Mouse (Mus musculus): ENCODE measurements around the gene Klhdc8a. TPM values are rescaled to one million over a fixed set of nuclear protein-coding genes. Genes with fewer than 3 reads are reported as not detected.
A peak's percentile ranks its signal among the peaks of the same experiment; 100 is the strongest.
"Not testable (repeated sequence)": the region's sequence is repeated elsewhere in the genome, so short reads cannot be mapped to it uniquely, and the experiment has no call there.

The Klhdc8a gene
- polyA plus RNA-seq, 2 experiments from 2014 or later, result 0.07 TPM; not detected in 1

DNA sequence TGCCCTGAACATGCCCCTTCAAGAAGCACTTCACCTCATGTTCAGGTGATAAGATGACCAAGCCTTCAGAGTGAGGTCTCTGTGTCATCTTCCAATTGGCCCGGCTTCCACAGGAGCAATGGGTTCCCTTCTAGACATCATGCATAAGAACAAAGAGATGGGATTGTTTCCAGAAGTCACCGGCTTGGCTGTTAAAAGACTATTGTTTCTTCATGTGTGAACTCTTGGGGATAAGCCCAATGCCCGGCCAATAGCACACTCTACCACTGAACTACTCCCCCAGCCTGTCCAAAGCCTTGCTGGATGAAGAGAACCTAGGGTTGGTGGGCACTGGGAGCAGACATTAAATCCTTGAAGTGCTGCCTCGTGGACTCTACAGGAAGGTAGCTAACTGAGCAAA is 47.1 kb downstream of the Klhdc8a start:
- no peak for ATAC-seq

GRCm38 (mm10) chr1:132346134-132346851 is 47.9 kb downstream of the Klhdc8a start:
- no peak for ATAC-seq

DNA sequence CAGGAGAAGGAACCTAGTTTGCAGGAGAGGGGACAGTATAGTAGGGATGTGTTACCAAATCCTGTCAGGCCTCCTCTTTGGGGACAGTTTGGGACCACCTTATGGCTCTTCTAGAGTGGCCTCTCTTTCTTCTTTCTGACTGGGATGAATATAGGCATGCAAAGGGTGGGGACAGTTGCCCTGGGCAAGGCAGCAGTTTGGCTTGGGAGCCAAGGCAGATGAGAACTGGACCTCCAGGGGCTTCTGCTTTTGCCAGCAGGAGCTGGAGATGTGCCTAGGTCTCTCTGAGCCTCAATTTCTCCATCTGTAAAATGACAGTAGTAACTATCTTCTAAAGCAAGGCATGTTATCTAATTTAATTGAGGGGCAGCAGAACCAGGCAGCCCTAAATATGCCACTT is 48.5 kb downstream of the Klhdc8a start:
- no peak for ATAC-seq

GRCm38 (mm10) chr1:132348401-132348800 is 50.0 kb downstream of the Klhdc8a start:
- ATAC-seq, result no peak

DNA sequence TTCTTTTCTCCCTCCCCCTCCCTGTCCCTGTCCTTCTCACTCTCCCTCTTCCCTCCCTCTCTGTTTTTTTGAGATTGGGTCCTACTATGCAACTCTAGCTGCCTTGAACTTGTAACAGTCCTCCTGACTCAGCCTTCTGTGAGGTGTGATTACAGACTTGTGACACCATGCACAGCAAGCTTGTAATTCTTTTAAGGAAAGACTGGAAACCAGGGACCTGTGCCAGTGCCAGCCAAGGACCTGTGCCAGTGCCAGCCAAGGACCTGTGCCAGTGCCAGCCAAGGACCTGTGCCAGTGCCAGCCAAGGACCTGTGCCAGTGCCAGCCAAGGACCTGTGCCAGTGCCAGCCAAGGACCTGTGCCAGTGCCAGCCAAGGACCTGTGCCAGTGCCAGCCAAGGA is 50.6 kb downstream of the Klhdc8a start:
- ATAC-seq, result not testable (repeated sequence)

DNA sequence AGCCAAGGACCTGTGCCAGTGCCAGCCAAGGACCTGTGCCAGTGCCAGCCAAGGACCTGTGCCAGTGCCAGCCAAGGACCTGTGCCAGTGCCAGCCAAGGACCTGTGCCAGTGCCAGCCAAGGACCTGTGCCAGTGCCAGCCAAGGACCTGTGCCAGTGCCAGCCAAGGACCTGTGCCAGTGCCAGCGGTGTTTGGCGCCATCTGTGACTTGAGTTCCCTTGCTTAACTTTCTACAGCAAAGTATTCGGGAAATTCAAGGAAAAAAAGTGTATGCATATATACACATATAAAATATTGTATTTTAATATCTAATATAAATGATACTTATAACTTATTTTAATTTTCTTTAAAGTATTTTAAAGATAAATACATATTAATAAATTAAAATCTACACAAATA is 51.2 kb downstream of the Klhdc8a start:
- not testable (repeated sequence) for ATAC-seq

- ATAC-seq, result no peak
Observed at GRCm38 (mm10) chr1:132351058-132351457, 52.6 kb downstream of the Klhdc8a start.

DNA sequence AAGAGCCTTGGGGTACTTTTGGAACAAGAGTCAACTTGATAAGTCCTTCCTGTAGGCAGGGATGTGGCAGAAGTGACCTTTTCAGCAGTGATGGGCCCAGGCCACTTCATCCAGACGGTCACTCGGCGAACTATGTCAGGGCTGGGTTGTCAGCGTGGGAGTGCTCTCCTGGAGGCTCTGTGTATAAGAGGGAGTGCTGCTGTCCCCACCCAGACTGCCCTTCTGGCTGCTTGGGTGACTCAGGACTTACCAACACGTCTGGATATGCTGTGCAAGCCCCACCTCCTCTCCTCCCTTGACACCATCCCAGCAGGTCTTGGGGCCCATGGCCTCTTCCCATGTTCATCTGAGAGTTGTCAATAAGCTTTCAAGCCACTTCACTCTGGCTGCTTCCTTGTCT is 55.0 kb downstream of the Klhdc8a start:
- no peak for ATAC-seq

DNA sequence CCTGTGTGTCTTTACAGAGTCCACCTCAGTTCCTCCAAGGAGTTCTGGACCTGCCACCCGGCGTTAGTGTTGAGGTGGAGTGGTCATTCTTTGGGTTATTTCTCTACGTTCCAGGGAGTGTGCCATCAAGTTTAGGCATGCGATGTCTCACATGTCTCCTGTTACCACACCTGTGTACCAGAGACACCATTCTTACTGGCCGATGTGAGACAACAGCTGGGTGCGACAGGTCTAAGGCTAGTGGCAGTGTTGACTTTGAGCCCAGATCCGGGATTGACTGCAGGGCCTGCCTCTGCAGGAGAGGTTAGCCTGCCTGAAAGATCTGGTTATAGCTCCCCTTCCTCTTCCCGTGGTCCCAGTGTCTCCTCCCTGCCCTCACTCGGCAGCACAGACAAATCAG is 55.8 kb downstream of the Klhdc8a start:
- no peak for ATAC-seq

DNA sequence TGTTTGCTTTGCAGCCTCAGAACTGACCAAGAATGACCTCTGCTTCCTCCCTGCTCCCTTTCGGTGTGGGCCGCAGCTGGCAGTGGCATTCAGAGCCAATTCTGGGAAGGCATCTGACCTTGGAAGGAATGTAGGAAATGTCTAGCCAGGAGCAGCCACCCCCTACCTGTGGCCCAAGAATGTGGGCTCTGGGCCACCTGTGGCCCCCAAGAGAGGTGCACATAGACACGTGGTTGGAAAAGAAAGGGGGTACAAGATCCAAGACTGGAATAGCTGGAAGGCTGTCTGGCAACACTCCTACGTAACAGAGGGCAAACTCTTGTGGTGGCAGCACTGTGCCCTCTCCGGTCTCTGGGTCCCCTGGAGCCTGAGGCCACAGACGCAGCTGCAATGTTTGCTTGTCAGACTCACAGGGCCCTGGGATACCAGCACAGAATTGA is 56.8 kb downstream of the Klhdc8a start:
- ATAC-seq, result no peak

DNA sequence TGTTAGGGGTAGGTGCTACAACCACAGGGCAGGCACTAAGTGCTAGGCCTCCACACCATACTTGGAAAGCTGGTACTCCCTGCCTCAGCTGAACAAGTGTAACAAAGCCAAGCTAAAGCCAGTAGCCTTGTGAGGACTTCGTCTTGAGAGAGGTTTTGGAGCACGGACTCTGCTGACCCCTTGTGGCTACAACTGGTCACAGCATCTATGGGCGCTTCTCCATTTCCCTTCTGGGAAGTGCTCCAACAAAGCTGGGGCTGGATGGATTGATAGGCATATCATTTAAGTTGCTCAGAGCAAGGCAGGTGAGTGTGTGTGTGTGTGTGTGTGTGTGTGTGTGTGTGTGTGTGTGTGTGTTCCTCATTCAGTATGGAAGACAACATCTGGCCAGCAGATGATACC is 57.4 kb downstream of the Klhdc8a start:
- ATAC-seq, result peak; percentile 96

- ATAC-seq, result no peak
Observed at GRCm38 (mm10) chr1:132356841-132357240, 58.4 kb downstream of the Klhdc8a start.

Other genes starting within 250 kb of the Klhdc8a start
- gene Mfsd4a, start 230.6 kb upstream of the Klhdc8a start, polyA plus RNA-seq (2017; shearing (Covaris generic)), result 10 to 100 TPM; 29.5 to 38.7 TPM
- gene Cdk18, start 158.9 kb upstream of the Klhdc8a start, polyA plus RNA-seq (2017; shearing (Covaris generic)), result not detected
- not detected for gene Lemd1, start 107.2 kb upstream of the Klhdc8a start, polyA plus RNA-seq (2017; shearing (Covaris generic))
- gene AC124108.1, start 107.2 kb upstream of the Klhdc8a start, polyA plus RNA-seq (2017; shearing (Covaris generic)), result not detected
- not detected for gene Gm10188, start 68.9 kb upstream of the Klhdc8a start, polyA plus RNA-seq (2017; shearing (Covaris generic))
- gene Nuak2, start 17.5 kb downstream of the Klhdc8a start, polyA plus RNA-seq (2017; shearing (Covaris generic)), result 1 to 10 TPM; 2.0 to 4.3 TPM
- gene Tmcc2, start 92.7 kb downstream of the Klhdc8a start, polyA plus RNA-seq (2017; shearing (Covaris generic)), result 1 to 10 TPM; 1.0 to 1.2 TPM
- 1 to 10 TPM; 4.9 to 7.1 TPM for gene Dstyk, start 118.9 kb downstream of the Klhdc8a start, polyA plus RNA-seq (2017; shearing (Covaris generic))
- 10 to 100 TPM; 34.8 to 40.9 TPM for gene Rbbp5, start 178.7 kb downstream of the Klhdc8a start, polyA plus RNA-seq (2017; shearing (Covaris generic))
- gene Tmem81, start 207.6 kb downstream of the Klhdc8a start, polyA plus RNA-seq (2017; shearing (Covaris generic)), result 1 to 10 TPM; 6.2 to 9.3 TPM
- not detected for gene Cntn2, start 244.6 kb downstream of the Klhdc8a start, polyA plus RNA-seq (2017; shearing (Covaris generic))

All from CD4-positive, CD25-positive, alpha-beta regulatory T cell, adult 4 months (primary cell).